Mouse (Mus musculus): ENCODE data around the gene Trim46. TPM values are rescaled to one million over a fixed set of nuclear protein-coding genes. Genes with fewer than 3 reads are reported as not detected.
"Not testable (repeated sequence)": the region's sequence is repeated elsewhere in the genome, so short reads cannot be mapped to it uniquely, and the experiment has no call there.

Trim46 gene
- polyA plus RNA-seq, 1 experiment: 96.7 TPM

DNA sequence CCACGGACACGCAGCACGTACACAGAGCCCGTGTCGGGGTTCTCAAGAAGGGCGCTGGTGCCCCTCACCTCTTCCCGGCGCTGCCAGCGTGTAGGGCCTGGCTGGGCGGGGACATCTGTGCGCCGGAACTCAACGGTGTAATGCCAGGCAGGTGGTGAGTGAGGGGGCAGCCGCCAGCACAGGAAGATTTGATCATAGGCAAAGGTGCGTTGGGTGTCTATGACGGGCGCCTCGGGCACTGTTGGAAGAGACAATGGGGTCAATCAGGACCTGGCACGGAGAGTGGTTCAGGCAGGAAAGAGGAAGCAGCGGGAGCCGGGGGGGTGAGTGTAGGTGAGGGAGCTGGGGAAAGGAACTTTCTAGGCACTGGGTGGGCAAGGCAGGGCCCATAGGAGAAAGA is 8.4 kb downstream of the Trim46 start:
- no peak for DNase-seq (ENCODE audit: extremely low spot score in 1 of 2, low spot score in 1 of 2)

DNA sequence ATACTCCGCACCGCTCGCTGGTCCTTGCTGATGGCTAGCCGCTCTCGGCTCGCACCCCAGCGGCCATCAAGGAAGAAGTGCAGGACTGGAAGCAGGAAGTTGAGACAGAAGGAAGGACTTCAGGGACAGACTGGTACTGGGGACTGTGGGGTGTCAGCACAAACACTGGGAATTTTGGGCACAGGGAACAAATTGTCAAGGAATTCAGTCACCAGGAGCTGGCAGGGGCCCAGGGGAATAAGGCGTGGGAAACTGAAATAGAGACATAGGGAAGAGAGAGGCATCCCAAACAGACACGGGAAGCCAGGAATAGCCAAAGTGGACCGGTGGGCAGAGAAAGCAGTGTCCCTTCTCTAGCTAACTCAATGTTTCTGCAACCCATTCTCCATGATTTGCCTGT is 9.6 kb downstream of the Trim46 start:
- DNase-seq (ENCODE audit: extremely low spot score in 1 of 2, low spot score in 1 of 2): peak in 1 of 2 experiments; percentile 57

DNA sequence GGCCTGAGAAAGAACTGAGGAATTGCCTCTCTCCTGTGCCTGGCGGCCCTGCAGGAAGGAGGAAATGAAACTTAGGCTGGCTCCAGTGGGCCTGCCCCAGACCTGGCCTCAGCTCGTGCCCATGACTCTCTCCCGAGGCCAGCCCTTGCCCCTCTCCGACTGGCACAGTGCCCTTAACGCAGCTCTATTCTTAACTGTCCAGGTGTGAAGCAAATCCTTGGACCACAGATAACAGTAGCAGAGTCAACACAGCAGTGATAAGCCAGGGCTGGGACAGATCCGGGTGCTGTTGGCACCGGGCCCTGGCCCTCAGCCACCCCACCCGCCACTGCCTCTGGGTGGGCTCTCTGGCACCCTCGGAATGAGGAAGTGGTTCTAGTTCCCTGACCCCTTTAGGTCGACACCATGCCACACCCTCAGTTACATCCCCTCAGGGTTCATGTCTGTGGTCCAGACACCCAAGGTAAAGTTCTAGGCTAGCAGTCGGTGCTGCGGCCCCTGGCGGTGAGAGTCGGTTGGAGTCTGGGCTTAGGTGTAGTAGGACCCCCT is 12.5 kb downstream of the Trim46 start:
- DNase-seq (ENCODE audit: extremely low spot score in 1 of 2, low spot score in 1 of 2): no peak

DNA sequence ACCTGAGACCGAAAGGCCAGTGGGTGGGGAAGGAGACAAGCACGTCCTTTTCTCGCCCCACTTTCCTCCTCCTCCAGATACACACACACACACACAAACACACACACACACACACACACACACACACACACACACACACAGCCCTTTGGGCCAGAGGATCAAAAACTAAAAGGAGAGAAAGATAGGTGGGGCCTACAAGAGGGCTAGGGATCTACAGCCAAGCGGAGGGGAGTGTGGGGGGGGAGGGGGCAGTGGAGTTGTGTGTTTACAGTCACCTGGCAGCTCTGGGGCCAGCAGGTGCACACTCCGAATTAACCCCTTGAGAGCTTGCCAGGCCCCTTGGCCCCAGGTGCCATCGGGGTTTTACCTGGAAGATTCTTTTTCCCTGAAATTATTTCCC is 13.5 kb downstream of the Trim46 start:
- no peak for DNase-seq (ENCODE audit: extremely low spot score in 1 of 2, low spot score in 1 of 2)

DNA sequence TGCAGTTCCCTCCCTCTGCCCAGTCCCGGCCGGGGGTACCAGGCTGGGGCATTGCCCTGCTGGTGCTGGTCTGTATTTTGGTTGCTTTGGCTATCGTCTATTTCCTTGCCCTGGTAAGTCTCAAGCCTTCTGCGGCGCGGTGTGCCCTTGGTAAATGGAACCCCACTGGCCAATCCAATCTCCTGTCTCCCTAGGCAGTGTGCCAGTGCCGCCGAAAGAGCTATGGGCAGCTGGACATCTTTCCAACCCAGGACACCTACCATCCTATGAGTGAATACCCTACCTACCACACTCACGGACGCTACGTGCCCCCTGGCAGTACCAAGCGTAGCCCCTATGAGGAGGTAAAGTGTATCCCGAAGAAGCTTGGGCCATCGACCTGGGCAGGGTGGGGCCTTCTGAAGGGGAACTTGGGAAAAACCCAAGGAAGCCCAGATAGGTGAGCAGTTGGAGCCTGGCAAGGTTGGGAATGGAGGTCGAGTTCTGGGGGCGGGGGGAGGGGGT is 14.3 kb downstream of the Trim46 start:
- DNase-seq (ENCODE audit: extremely low spot score in 1 of 2, low spot score in 1 of 2): no peak

DNA sequence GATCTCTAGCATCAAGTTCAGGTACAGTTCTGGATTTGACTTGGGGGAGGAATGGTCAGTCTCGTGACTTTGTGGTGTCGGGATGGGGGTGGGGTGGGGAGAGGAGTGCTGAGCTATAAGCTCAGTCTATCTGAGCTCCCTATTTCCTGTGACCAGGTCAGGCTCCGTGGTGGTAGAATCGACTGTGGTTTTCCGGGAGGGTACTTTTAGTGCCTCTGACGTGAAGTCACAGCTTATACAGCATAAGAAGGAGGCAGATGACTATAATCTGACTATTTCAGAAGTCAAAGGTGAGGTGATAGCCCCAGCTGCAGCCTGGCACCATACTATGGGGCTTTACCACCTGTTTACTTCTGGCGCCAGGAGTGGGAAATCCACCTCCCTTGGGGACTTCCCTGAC is 14.8 kb downstream of the Trim46 start:
- DNase-seq (ENCODE audit: extremely low spot score in 1 of 2, low spot score in 1 of 2): no peak

DNA sequence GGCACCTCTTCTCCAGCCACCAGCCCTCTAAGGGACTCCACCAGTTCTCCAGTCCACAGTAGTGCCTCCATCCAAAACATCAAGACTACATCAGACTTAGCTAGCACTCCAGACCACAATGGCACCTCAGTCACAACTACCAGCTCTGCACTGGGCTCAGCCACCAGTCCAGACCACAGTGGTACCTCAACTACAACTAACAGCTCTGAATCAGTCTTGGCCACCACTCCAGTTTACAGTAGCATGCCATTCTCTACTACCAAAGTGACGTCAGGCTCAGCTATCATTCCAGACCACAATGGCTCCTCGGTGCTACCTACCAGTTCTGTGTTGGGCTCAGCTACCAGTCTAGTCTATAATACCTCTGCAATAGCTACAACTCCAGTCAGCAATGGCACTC is 15.5 kb downstream of the Trim46 start:
- DNase-seq (ENCODE audit: extremely low spot score in 1 of 2, low spot score in 1 of 2): no peak

DNA sequence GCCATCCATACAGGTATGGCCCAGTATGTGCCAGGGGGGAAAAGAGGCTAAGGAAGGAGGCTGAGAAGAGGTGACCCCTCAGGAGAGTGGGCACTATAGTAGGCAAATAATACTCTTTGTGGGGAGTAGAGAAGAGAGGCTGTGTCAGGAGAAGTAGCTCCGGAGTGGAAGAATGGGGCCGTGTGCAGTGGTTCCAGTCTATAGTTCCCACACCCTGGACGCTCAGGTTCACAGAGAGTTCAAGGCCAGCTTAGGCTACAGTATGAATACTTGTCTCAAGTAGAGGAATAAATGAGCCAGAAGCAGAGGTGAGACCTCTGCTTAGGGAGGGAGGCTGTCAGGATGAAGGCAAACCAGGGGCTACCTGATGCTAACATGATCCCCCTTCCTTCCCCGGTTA is 16.8 kb downstream of the Trim46 start:
- DNase-seq (ENCODE audit: extremely low spot score in 1 of 2, low spot score in 1 of 2): no peak

DNA sequence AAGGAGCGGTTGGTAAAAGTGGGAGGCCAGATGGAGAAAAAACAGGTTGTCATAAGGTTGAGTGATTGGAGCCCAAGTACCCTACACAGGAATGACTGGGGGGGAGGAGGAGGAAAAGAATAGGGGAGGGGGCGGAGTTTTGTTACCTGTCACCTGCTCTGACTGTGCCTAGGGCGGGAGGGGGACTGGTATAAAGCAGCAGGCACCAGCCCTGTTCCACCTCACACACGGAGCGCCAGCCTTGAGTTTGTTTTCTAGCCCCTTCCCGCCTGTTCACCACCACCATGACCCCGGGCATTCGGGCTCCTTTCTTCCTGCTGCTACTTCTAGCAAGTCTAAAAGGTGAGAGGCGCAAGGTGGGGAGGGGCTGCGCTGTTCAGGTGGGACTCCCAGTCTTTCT is 17.3 kb downstream of the Trim46 start, which contains the start of gene Muc1:
Gene Muc1 (plus strand): TSS at position 222 of the 400 bp plus-strand sequence.
- DNase-seq (ENCODE audit: extremely low spot score in 1 of 2, low spot score in 1 of 2): no peak

DNA sequence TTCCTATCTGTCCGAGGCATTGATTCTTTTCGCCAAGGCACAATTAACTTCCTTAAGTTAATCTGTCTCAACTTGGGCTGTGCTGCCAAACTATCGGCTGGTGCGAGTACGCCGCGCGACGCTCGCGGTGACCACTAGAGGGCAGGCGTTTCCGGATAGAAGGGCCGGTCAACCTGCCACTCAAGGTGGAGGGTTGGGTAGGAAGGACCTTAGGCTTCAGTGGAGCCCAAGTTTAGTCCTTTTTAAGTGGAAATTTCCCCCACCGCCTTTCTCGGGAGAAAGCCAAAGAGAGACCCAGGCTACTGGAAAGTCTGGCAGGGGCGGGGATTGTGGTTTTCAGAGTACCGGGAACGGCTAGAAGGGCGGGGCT is 17.9 kb downstream of the Trim46 start:
- DNase-seq (ENCODE audit: extremely low spot score in 1 of 2, low spot score in 1 of 2): peak; percentile 55 to 92

DNA sequence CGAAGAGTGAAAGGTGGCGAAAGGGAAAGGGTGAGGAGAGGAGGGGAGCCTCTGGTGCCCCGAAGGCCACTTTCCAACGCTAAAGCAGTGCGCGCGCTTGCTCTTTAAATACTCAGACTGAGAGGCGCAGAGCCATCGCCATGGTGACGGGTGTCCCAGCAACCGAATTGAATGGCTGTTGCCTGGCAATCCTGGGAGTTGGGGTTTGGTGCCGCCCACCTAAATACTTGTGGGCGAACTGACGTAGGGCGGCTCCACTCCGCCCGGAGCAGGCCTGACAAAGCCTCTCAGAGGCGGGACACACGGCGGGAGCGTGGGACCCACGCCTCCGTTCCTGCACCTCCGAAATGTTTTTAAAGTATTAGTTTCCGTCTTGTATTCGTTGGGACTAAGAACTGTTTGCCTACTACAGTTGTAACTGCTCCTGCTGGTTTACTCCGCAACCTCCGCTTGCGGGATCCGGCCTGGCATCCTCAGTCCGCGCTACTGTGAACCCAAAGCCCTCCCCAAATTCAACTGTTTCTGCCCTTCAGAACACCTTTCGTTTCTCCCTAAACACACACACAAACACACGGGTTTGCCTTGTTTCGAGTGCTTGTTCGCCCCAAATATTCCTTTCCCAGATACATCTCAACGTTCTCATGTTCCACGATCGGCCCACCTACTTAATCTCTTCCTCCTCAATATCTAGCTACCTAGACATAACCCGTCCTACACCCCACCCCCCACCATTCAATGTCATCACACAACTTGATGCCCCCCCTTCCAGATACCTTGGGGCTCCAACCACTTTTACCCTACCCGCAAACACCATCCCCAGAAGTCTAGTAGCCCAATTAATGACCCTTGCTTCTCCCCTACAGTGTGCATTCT is 18.6 kb downstream of the Trim46 start:
- peak; percentile 91 to 94 for DNase-seq (ENCODE audit: extremely low spot score in 1 of 2, low spot score in 1 of 2)

DNA sequence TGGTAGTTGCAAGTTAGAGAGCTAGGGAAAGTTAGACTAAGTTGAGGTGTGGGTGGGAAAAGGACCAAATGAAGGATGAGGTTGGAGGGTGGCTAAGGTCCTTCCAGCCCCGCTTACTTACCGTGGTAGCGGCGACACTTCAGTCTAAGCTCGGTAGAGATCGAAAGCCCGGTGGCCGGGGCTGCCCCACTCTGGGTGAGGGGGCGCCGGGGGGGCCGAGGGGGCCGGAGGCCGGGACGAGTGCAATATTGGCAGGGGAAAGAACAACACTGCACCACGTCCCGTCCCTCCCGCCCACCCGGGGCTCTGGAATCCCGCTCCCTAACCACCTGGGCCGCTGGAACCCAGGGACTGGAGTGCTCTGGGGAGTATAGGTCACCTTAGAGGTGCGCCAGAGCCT is 19.2 kb downstream of the Trim46 start, which contains the start of gene Mtx1:
Gene Mtx1 (minus strand): TSS at position 189 of the 400 bp plus-strand sequence.
- DNase-seq (ENCODE audit: extremely low spot score in 1 of 2, low spot score in 1 of 2): no peak

DNA sequence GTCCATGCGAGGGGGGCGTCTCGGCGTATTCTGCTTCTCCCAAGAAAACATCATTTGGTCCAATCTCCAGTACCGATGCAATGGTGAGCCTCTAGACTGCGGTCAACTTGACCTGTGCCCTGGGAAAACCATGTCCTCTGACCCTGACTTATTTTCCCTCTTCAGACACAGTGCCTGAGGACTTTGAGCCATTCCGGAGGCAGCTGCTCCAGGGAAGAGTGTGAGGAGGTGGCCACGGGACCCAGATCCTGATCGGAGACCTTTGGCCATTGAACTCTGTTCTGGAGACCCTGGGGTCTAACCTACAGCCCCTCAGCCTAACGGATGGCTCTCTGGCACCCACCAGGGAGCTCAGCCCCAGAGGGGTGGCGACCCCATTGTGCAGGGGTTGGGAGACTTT is 19.7 kb downstream of the Trim46 start:
- no peak for DNase-seq (ENCODE audit: extremely low spot score in 1 of 2, low spot score in 1 of 2)

DNA sequence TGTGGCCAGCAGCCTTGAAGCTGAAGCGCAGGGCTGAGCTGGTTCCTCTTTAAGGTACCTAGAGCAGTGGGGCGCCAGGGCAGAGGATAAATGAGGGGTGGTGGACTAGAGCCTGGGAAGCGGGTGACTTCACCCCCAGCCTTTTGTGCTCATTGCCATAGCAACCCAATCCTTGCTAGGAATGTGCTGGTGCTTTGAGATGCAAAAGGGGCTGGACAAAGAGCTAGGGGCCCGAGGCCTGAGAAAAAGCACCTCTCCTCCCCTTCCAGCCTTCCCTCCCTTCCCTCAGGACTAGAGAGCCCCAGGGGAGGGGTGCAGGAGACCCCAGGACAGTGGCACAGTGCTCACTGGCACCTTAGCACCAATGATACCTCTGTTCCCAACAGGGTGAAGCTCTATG is 20.2 kb downstream of the Trim46 start:
- DNase-seq (ENCODE audit: extremely low spot score in 1 of 2, low spot score in 1 of 2): peak in 1 of 2 experiments; percentile 64

DNA sequence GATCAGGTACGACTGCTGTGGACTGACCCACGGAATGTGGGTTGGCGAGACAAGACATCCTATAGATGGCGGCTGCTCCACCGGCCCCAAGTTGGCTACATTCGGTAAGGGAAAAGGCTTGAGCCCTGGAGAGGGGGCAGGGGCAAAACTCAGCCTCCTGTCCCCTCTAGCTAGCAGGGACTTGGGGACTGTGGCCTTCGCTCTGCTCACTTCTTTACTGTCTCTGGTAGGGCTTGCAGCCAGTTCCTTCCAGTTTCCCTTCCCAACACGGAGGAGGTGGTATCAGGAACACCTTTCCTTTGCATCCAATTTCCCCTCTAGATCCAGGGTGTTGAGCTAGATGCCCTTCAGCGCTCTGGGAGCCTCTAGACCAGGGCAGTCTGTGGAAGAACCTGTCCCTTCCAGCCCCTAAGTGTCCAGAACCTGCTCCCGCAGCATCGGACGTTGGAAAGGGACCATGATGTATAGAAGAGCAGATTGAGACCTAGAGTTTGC is 20.7 kb downstream of the Trim46 start:
- no peak for DNase-seq (ENCODE audit: extremely low spot score in 1 of 2, low spot score in 1 of 2)

DNA sequence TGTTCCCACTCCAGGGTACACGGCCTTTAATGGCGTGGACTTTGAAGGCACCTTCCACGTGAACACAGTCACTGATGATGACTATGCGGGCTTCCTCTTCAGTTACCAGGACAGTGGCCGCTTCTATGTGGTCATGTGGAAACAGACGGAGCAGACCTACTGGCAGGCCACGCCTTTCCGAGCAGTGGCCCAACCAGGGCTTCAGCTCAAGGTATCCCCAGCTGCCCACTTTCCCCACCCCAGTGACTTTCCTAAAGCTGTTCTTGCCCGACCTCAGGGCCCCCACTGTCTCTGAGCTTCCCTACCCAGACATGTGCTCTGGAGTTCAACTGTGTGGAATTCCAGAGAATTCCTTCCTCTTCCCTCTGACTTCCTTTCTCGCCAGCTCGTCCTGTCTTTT is 21.3 kb downstream of the Trim46 start:
- DNase-seq (ENCODE audit: extremely low spot score in 1 of 2, low spot score in 1 of 2): no peak

DNA sequence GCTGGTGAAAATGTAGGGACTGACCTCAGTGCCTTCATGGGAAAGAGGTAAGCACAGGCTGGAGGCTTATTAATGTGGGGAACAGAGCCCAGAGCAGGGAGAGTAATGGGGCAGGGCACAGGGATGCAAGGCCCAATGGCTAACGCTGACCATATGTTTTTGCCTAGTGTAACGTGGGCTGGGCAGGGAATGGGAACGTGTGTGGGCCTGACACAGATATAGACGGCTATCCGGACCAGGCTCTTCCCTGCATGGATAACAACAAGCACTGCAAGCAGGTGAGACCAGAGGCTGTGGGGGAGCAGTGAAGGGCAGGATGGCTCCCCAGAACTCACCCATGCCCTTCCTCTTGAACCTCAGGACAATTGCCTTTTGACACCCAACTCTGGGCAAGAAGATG is 24.9 kb downstream of the Trim46 start:
- no peak for DNase-seq (ENCODE audit: extremely low spot score in 1 of 2, low spot score in 1 of 2)

DNA sequence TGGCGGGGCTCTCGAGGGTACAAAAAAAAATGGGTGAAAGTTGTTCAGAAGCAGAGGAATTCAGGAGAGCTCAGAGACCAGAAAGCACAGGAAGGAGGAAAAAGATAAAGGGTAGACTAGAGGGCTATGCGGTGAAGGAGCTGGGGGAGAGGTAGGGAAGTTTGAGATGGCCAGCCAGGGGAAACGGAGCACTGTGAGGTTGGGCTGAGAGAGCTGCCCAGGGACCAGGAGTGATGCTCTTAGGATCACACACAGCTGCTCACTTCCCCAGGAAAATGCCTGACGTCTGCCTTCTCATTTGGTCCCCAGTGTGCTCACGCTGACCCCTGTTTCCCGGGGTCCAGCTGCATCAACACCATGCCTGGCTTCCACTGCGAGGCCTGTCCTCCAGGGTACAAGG is 26.6 kb downstream of the Trim46 start:
- no peak for DNase-seq (ENCODE audit: extremely low spot score in 1 of 2, low spot score in 1 of 2)

DNA sequence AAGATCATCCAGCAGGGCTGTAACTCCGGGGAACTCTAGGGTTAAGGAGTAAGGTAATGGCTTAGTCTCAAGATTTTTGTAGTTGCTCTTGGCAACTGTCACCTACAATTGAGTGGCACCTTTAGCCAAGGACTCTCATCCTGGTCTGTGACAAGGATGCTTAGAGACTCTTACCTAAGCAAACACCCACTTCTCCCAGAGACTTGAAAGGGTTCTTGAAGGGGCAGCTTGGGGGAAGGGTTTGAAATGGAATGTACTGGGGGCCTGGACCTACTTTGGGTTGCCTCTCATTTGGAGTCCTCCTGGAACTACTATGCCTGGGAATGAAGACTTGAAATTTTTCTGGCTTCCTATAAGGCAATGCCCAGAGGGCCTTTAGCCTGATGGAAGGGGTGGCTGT is 27.8 kb downstream of the Trim46 start:
- no peak for DNase-seq (ENCODE audit: extremely low spot score in 1 of 2, low spot score in 1 of 2)

DNA sequence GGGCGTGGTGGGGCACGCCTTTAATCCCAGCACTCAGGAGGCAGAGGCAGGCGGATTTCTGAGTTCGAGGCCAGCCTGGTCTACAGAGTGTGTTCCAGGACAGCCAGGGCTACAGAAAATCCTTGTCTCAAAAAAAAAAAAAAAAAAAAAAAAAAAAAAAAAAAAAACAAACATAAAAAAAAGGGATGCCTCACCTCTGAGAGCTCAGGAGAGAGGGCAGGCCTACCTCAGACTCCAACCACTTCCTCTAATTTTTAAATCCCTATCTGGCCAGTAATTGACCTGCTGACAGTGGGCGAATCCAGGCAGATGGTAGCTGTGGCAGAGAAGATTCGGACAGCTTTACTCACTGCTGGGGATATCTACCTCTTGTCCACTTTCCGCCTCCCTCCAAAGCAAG is 29.7 kb downstream of the Trim46 start:
- not testable (repeated sequence) for DNase-seq (ENCODE audit: extremely low spot score in 1 of 2, low spot score in 1 of 2)

DNA sequence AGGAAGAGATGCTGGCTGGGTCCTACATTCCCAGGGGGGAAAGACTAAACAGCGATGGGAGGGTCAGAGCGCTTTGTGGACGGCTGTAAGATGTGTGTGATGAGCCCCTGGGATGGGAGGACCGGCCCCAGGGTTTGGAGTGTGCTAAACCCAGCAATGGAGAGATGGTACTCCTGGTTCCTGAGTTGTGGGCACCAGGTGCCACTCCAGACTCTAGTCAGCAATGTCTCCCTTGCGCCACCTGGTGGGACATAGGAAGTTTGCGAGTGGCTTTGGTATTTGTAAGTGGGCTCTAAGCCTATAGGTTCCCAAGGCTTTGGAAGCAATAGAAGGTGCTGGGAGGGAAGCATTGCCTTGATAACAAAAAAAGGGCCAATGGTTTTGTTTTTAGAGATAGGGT is 30.3 kb downstream of the Trim46 start:
- DNase-seq (ENCODE audit: extremely low spot score in 1 of 2, low spot score in 1 of 2): peak; percentile 82 to 93

Measured in frontal cortex, adult 2 months (tissue).